Mouse (Mus musculus): ENCODE measurements at regions not wholly inside any gene's neighbourhood (a gene's known extent, or its start where the extent isn't known, plus 50 kb on each side); places are given as distances from the start of the nearest gene placed in this dataset.

DNA sequence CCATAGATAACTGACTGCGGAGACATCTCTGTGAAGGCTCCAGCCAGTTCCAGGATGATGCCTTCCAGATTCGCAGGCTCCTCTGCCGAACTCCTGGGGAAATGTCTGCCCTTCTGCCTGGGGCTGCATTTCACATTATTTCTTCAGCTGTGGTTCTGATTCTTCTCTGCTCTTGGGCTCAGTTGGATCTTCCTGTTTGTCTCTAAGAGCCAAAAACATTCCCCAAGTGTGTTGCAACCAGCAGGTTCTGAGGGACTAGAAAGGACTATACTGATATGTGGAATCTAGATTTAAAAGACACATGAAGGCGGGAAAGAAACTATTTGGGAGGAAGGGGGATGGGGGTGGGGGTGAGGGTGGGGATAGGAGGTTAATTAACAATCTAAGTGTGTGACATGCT, 483.8 kb upstream of the Adam5 start:
- Histone ChIP-seq H3K27ac (ENCODE audit: insufficient read depth, low read depth) (no peak overlapping the region), H3K9ac (ENCODE audit: insufficient read depth, low read depth) (no peak overlapping the region), H3K79me2 (replicated peaks; ENCODE audit: control insufficient read depth, extremely low read depth, insufficient read depth, poor library complexity, severe bottlenecking) (no peaks in the 10 kb centered on the region), H3K4me1 (ENCODE audit: control insufficient read depth in 1 of 2, insufficient read depth in 2 of 2) (no peaks in the 10 kb centered on the region), H3K4me3 (replicated peaks in 1 of 3; ENCODE audit: low read depth in 2 of 3, low read length in 2 of 3, poor library complexity in 1 of 3) (no peak overlapping the region), H3K9me3 (replicated peaks; ENCODE audit: low read length) (no peaks in the 10 kb centered on the region), H3K4me2 (ENCODE audit: insufficient read depth, low read depth, poor library complexity, severe bottlenecking) (no peak overlapping the region), H3K36me3 (replicated peaks in 1 of 2; ENCODE audit: control insufficient read depth in 1 of 2, insufficient read depth in 1 of 2, low read length in 1 of 2) (no peaks in the 10 kb centered on the region), H3K27me3 (replicated peaks) (peaks cover 3% of the 10 kb centered on the region)
- in situ Hi-C loops (cut with MboI; ENCODE audit: low pct_ligation_motif_present, low pct_unique_long_range_greater_than_20kb, low sequenced_read_pairs) (no loop called here), dilution Hi-C loops (cut with MboI; ENCODE audit: extremely low pct_ligation_motif_present, extremely low pct_unique_long_range_greater_than_20kb, low sequenced_read_pairs) (no loop called here)
- TF ChIP-seq USF2 (conservative IDR thresholded peaks at IDR 0.05; ENCODE audit: low read depth, low read length), result no peak
- TF ChIP-seq MYC (IDR thresholded peaks at IDR 0.05; ENCODE audit: low read depth, low read length), result no peak
- TF ChIP-seq ZNF384 (IDR thresholded peaks at IDR 0.05; ENCODE audit: low read depth, low read length), result no peak
- no peak for TF ChIP-seq KAT2A (IDR thresholded peaks at IDR 0.05; ENCODE audit: insufficient replicate concordance, low read length)
- no peak for TF ChIP-seq POLR2AphosphoS2 (IDR thresholded peaks at IDR 0.05; ENCODE audit: low read depth, low read length)
- no peak for TF ChIP-seq ELF1 (IDR thresholded peaks at IDR 0.05; ENCODE audit: low read depth, low read length)
- TF ChIP-seq POLR2A (IDR thresholded peaks at IDR 0.05; ENCODE audit: low read depth, low read length), result no peak
- no peak for TF ChIP-seq USF1 (IDR thresholded peaks at IDR 0.05; ENCODE audit: low read depth, low read length)
- no peak for TF ChIP-seq NRF1 (IDR thresholded peaks at IDR 0.05; ENCODE audit: low read depth, low read length)
- no peak for TF ChIP-seq TBP (conservative IDR thresholded peaks at IDR 0.05; ENCODE audit: low read depth, low read length)
- TF ChIP-seq UBTF (IDR thresholded peaks at IDR 0.05; ENCODE audit: low read depth, low read length), result no peak
- no peak for TF ChIP-seq RCOR1 (conservative IDR thresholded peaks at IDR 0.05; ENCODE audit: low read depth, low read length)
- DNase-seq (ENCODE audit: extremely low read depth), result no peak

DNA sequence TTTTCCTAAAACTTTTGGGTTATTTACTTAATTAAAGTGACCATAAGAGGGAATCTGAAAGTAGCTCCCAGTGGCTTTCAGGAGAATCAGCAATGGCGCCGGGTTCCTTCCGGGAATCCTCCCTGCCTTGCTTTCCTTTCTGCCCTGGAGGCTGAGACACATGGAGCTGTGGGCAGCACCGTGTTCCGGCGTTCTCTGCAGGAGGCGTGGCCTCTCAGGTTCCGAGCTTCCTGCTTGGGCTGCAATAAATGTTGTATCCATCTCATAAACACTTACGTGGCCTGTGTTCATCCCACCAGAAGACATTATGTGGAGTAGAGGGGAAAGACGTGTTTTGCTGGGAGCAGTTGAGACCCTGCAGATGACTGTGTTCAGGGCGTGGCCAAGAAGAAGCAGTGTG, 483.3 kb upstream of the Adam5 start:
- Histone ChIP-seq H3K27ac (ENCODE audit: insufficient read depth, low read depth) (no peak overlapping the region), H3K79me2 (replicated peaks; ENCODE audit: control insufficient read depth, extremely low read depth, insufficient read depth, poor library complexity, severe bottlenecking) (no peaks in the 10 kb centered on the region), H3K9ac (ENCODE audit: insufficient read depth, low read depth) (no peak overlapping the region), H3K27me3 (replicated peaks) (peaks cover 3% of the 10 kb centered on the region), H3K4me3 (replicated peaks in 1 of 3; ENCODE audit: low read depth in 2 of 3, low read length in 2 of 3, poor library complexity in 1 of 3) (no peak overlapping the region), H3K9me3 (replicated peaks; ENCODE audit: low read length) (no peaks in the 10 kb centered on the region), H3K4me1 (ENCODE audit: control insufficient read depth in 1 of 2, insufficient read depth in 2 of 2) (no peaks in the 10 kb centered on the region), H3K36me3 (replicated peaks in 1 of 2; ENCODE audit: control insufficient read depth in 1 of 2, insufficient read depth in 1 of 2, low read length in 1 of 2) (no peaks in the 10 kb centered on the region), H3K4me2 (ENCODE audit: insufficient read depth, low read depth, poor library complexity, severe bottlenecking) (no peak overlapping the region)
- dilution Hi-C loops (cut with MboI; ENCODE audit: extremely low pct_ligation_motif_present, extremely low pct_unique_long_range_greater_than_20kb, low sequenced_read_pairs) (no loop called here), in situ Hi-C loops (cut with MboI; ENCODE audit: low pct_ligation_motif_present, low pct_unique_long_range_greater_than_20kb, low sequenced_read_pairs) (no loop called here)
- TF ChIP-seq SIN3A (IDR thresholded peaks at IDR 0.05; ENCODE audit: low read length) (no peak), UBTF (IDR thresholded peaks at IDR 0.05; ENCODE audit: low read depth, low read length) (no peak), TCF12 (IDR thresholded peaks at IDR 0.05; ENCODE audit: low read depth, low read length) (no peak), RAD21 (IDR thresholded peaks at IDR 0.05; ENCODE audit: low read depth, low read length) (no peak), MYC (IDR thresholded peaks at IDR 0.05; ENCODE audit: low read depth, low read length) (no peak), POLR2A (IDR thresholded peaks at IDR 0.05; ENCODE audit: low read depth, low read length) (no peak), MAFK (IDR thresholded peaks at IDR 0.05; ENCODE audit: insufficient replicate concordance, low read length) (no peak), ELF1 (IDR thresholded peaks at IDR 0.05; ENCODE audit: low read depth, low read length) (no peak), HCFC1 (IDR thresholded peaks at IDR 0.05; ENCODE audit: low read depth, low read length) (no peak), SMC3 (IDR thresholded peaks at IDR 0.05; ENCODE audit: low read depth, low read length) (no peak), PAX5 (IDR thresholded peaks at IDR 0.05; ENCODE audit: low read length) (no peak), USF2 (conservative IDR thresholded peaks at IDR 0.05; ENCODE audit: low read depth, low read length) (no peak), NELFE (IDR thresholded peaks at IDR 0.05; ENCODE audit: low read depth, low read length) (no peak), USF1 (IDR thresholded peaks at IDR 0.05; ENCODE audit: low read depth, low read length) (no peak), IRF4 (IDR thresholded peaks at IDR 0.05; ENCODE audit: low read depth, low read length) (no peak), BHLHE40 (IDR thresholded peaks at IDR 0.05; ENCODE audit: low read depth, low read length) (no peak), EP300 (IDR thresholded peaks at IDR 0.05; ENCODE audit: low read length) (no peak), ZNF384 (IDR thresholded peaks at IDR 0.05; ENCODE audit: low read depth, low read length) (no peak), ZKSCAN1 (IDR thresholded peaks at IDR 0.05; ENCODE audit: borderline replicate concordance, low read depth, low read length) (no peak)
- no peak for DNase-seq (ENCODE audit: extremely low read depth)
